Mouse (Mus musculus): ENCODE measurements around the gene Nr6a1. TPM values are rescaled to one million over a fixed set of nuclear protein-coding genes. Genes with fewer than 3 reads are reported as not detected.

The Nr6a1 gene
- not detected in 2 replicates for polyA plus RNA-seq (2012; ENCODE audit: insufficient read depth, insufficient read length, low replicate concordance, missing spikeins)

GRCm38 (mm10) chr2:38927115-38927979, at the start of gene Nr6a1:
Gene Nr6a1 (minus strand): TSS chr2:38927688.
- TF ChIP-seq CTCF (IDR thresholded peaks at IDR 0.05; ENCODE audit: insufficient read depth, low read depth, low read length) = peak; percentile 91
- no peak for TF ChIP-seq POLR2A (IDR thresholded peaks at IDR 0.05; ENCODE audit: insufficient read depth, low read depth, low read length)
- peaks cover 17% of the 10 kb centered on the region for H3K4me1 ChIP-seq (ENCODE audit: control insufficient read depth, insufficient read depth, low read length)
- H3K27ac ChIP-seq (ENCODE audit: insufficient read depth, low read depth, low read length) = no peak within 1 kb of the TSS
- peak within 1 kb of the TSS; percentile 55 for H3K4me3 ChIP-seq (ENCODE audit: insufficient read depth, low read depth, low read length)
- 4% methylated on average over 19 of the region's 19 CpGs for WGBS

- WGBS = 89% methylated on average over 21 of the region's 21 CpGs
- TF ChIP-seq POLR2A (IDR thresholded peaks at IDR 0.05; ENCODE audit: insufficient read depth, low read depth, low read length) (no peak), CTCF (IDR thresholded peaks at IDR 0.05; ENCODE audit: insufficient read depth, low read depth, low read length) (no peak)
- H3K4me1 ChIP-seq (ENCODE audit: control insufficient read depth, insufficient read depth, low read length) = 0 out of 2 replicates have a peak, but pooled peaks cover 3% of the 10 kb centered on the region
- H3K27ac ChIP-seq (ENCODE audit: insufficient read depth, low read depth, low read length) = no peak overlapping the region
- no peak overlapping the region for H3K4me3 ChIP-seq (ENCODE audit: insufficient read depth, low read depth, low read length)
These were observed 48.7 kb upstream of the Nr6a1 start for GRCm38 (mm10) chr2:38975941-38976805.

- Histone ChIP-seq H3K4me1 (ENCODE audit: control insufficient read depth, insufficient read depth, low read length) (0 out of 2 replicates have a peak, but pooled peaks cover 3% of the 10 kb centered on the region), H3K4me3 (ENCODE audit: insufficient read depth, low read depth, low read length) (no peak overlapping the region), H3K27ac (ENCODE audit: insufficient read depth, low read depth, low read length) (no peak overlapping the region)
- no peak for TF ChIP-seq CTCF (IDR thresholded peaks at IDR 0.05; ENCODE audit: insufficient read depth, low read depth, low read length)
- TF ChIP-seq POLR2A (IDR thresholded peaks at IDR 0.05; ENCODE audit: insufficient read depth, low read depth, low read length) = no peak
- 90% methylated on average over 3 of the region's 3 CpGs for WGBS
These were observed 47.7 kb upstream of the Nr6a1 start for GRCm38 (mm10) chr2:38975181-38975580.

GRCm38 (mm10) chr2:38974171-38974570, 46.7 kb upstream of the Nr6a1 start:
- H3K4me3 ChIP-seq (ENCODE audit: insufficient read depth, low read depth, low read length) = no peak overlapping the region
- no peak for TF ChIP-seq CTCF (IDR thresholded peaks at IDR 0.05; ENCODE audit: insufficient read depth, low read depth, low read length)
- TF ChIP-seq POLR2A (IDR thresholded peaks at IDR 0.05; ENCODE audit: insufficient read depth, low read depth, low read length) = no peak
- no peak overlapping the region for H3K27ac ChIP-seq (ENCODE audit: insufficient read depth, low read depth, low read length)
- WGBS = 50% methylated on average over 2 of the region's 2 CpGs
- H3K4me1 ChIP-seq (ENCODE audit: control insufficient read depth, insufficient read depth, low read length) = 0 out of 2 replicates have a peak, but pooled peaks cover 3% of the 10 kb centered on the region

- Histone ChIP-seq H3K4me3 (ENCODE audit: insufficient read depth, low read depth, low read length) (no peak overlapping the region), H3K27ac (ENCODE audit: insufficient read depth, low read depth, low read length) (no peak overlapping the region), H3K4me1 (ENCODE audit: control insufficient read depth, insufficient read depth, low read length) (0 out of 2 replicates have a peak, but pooled peaks cover 3% of the 10 kb centered on the region)
- TF ChIP-seq POLR2A (IDR thresholded peaks at IDR 0.05; ENCODE audit: insufficient read depth, low read depth, low read length) = no peak
- TF ChIP-seq CTCF (IDR thresholded peaks at IDR 0.05; ENCODE audit: insufficient read depth, low read depth, low read length) = no peak
- 76% methylated on average over 7 of the region's 7 CpGs for WGBS
These were observed 46.2 kb upstream of the Nr6a1 start for GRCm38 (mm10) chr2:38973701-38974100.

- 53% methylated on average over 2 of the region's 2 CpGs for WGBS
- no peak for TF ChIP-seq POLR2A (IDR thresholded peaks at IDR 0.05; ENCODE audit: insufficient read depth, low read depth, low read length)
- TF ChIP-seq CTCF (IDR thresholded peaks at IDR 0.05; ENCODE audit: insufficient read depth, low read depth, low read length) = no peak
- no peak overlapping the region for H3K4me3 ChIP-seq (ENCODE audit: insufficient read depth, low read depth, low read length)
- 0 out of 2 replicates have a peak, but pooled peaks cover 3% of the 10 kb centered on the region for H3K4me1 ChIP-seq (ENCODE audit: control insufficient read depth, insufficient read depth, low read length)
- no peak overlapping the region for H3K27ac ChIP-seq (ENCODE audit: insufficient read depth, low read depth, low read length)
These were observed 45.7 kb upstream of the Nr6a1 start for GRCm38 (mm10) chr2:38973223-38973622.

- TF ChIP-seq CTCF (IDR thresholded peaks at IDR 0.05; ENCODE audit: insufficient read depth, low read depth, low read length) (no peak), POLR2A (IDR thresholded peaks at IDR 0.05; ENCODE audit: insufficient read depth, low read depth, low read length) (no peak)
- Histone ChIP-seq H3K4me3 (ENCODE audit: insufficient read depth, low read depth, low read length) (no peak overlapping the region), H3K4me1 (ENCODE audit: control insufficient read depth, insufficient read depth, low read length) (0 out of 2 replicates have a peak, but pooled peaks cover 3% of the 10 kb centered on the region), H3K27ac (ENCODE audit: insufficient read depth, low read depth, low read length) (no peak overlapping the region)
- WGBS = 74% methylated on average over 5 of the region's 5 CpGs
These were observed 42.6 kb upstream of the Nr6a1 start for GRCm38 (mm10) chr2:38970057-38970456.

GRCm38 (mm10) chr2:38969650-38970049, 42.2 kb upstream of the Nr6a1 start:
- Histone ChIP-seq H3K4me1 (ENCODE audit: control insufficient read depth, insufficient read depth, low read length) (0 out of 2 replicates have a peak, but pooled peaks cover 3% of the 10 kb centered on the region), H3K27ac (ENCODE audit: insufficient read depth, low read depth, low read length) (no peak overlapping the region), H3K4me3 (ENCODE audit: insufficient read depth, low read depth, low read length) (no peak overlapping the region)
- TF ChIP-seq POLR2A (IDR thresholded peaks at IDR 0.05; ENCODE audit: insufficient read depth, low read depth, low read length) (no peak), CTCF (IDR thresholded peaks at IDR 0.05; ENCODE audit: insufficient read depth, low read depth, low read length) (no peak)
- 95% methylated on average over 2 of the region's 2 CpGs for WGBS
